Mouse (Mus musculus): ENCODE results near the gene Lta. TPM values are rescaled to one million over a fixed set of nuclear protein-coding genes. Genes with fewer than 3 reads are reported as not detected.

Gene Lta
- polyA plus RNA-seq, 1 experiment from 2014 or later: 0.39 TPM

DNA sequence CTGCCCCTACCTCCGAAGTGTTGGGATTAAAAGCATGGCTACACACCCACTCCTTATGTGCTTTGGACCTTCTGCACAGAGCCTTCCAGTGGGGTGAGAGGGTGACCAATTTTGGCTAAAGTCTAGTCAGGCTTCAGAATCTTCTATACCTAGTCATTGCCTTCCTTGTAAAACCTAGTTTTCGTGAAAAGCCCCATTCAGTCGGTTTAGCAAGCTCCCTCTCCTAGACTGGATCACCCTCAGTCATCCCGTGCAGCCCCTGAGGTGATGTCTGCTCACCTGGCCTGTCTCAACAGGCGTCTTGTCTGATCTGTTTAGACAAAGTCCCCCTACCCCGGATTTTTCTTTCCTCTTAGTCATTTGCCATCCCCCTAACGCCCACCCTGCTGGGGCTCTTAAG, 7.1 kb downstream of the Lta start:
- no peak overlapping the region for H3K9ac ChIP-seq
- ATAC-seq (ENCODE audit: low FRiP score, low read depth): no peak
- no peaks in the 10 kb centered on the region for H3K36me3 ChIP-seq
- WGBS: 75% methylated on average over 7 of the region's 7 CpGs
- H3K4me3 ChIP-seq: no peak overlapping the region
- H3K4me2 ChIP-seq: no peak overlapping the region
- H3K9me3 ChIP-seq: no peaks in the 10 kb centered on the region
- H3K27me3 ChIP-seq: peaks cover 41% of the 10 kb centered on the region
- H3K27ac ChIP-seq (replicated peaks): no peak overlapping the region
- peaks cover 10% of the 10 kb centered on the region for H3K4me1 ChIP-seq (replicated peaks)

DNA sequence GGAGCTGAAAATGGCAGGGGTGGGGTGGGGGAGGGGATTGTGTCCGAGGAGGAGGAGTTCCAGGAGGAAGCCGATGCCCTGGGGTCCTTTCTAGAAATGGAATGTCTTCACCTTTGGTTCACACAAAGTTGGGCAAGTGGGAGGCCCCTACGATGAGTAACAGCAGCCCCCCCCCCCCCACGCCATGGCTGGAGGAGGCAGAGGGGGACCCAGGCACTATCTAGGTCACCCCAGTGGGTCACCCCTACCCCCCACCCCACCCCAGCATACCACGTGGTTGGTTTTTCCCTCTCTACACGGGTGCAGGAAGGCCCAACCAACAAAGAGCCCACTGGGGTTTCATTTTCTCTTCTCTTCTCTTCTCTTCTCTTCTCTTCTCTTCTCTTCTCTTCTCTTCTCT, 8.0 kb downstream of the Lta start:
- no peak for ATAC-seq (ENCODE audit: low FRiP score, low read depth)
- Histone ChIP-seq H3K27ac (replicated peaks) (no peak overlapping the region), H3K27me3 (peaks cover 41% of the 10 kb centered on the region), H3K4me1 (replicated peaks) (peaks cover 10% of the 10 kb centered on the region), H3K4me2 (no peak overlapping the region), H3K9ac (no peak overlapping the region), H3K9me3 (no peaks in the 10 kb centered on the region), H3K36me3 (no peaks in the 10 kb centered on the region), H3K4me3 (no peak overlapping the region)
- 47% methylated on average over 6 of the region's 6 CpGs for WGBS

DNA sequence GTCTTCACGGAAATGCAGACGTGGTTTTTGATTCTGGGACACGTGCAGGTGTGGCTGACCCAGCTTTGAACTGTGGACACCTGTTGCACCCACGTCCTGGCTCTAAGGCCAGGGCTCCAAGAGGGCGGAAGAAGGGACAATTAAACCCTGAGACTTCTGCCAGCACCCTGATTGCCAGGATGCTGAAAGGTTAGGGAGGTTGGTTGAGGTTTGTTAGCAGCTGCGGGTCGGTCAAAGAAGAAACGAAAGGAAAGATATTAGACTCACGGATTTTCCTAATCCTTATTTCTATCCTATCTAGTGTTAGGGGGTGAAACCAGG, 8.9 kb downstream of the Lta start:
- Histone ChIP-seq H3K4me2 (peak overlapping the region; percentile 69), H3K27me3 (peaks cover 35% of the 10 kb centered on the region), H3K27ac (replicated peaks) (no peak overlapping the region), H3K36me3 (no peaks in the 10 kb centered on the region), H3K4me1 (replicated peaks) (peaks cover 10% of the 10 kb centered on the region), H3K9ac (no peak overlapping the region), H3K4me3 (peak overlapping the region; percentile 40), H3K9me3 (no peaks in the 10 kb centered on the region)
- ATAC-seq (ENCODE audit: low FRiP score, low read depth): no peak
- 35% methylated on average over 9 of the region's 9 CpGs for WGBS

DNA sequence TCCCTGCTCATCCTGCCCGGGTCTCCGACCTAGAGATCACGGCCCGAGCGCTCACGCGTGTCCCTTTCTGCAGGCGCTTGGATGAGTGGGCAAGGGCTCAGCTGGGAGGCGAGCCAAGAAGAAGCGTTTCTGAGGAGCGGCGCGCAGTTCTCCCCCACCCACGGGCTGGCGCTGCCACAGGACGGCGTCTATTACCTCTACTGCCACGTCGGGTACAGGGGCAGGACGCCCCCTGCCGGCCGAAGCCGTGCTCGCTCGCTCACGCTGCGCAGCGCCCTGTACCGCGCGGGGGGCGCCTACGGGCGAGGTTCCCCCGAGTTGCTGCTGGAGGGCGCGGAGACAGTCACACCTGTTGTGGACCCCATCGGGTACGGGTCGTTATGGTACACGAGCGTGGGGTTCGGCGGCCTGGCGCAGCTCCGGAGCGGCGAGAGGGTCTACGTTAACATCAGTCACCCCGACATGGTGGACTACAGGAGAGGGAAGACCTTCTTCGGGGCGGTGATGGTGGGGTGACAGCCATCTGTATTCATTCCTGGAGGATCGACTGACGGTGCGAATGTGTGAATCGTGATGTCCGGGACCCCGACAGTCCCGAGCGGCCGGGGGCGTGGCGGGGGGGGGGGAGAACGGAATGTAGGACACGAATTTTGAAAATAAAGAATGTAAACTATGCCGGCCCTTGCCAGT, 9.4 kb downstream of the Lta start:
- H3K4me1 ChIP-seq (replicated peaks): peaks cover 10% of the 10 kb centered on the region
- peak overlapping the region; percentile 40 for H3K4me3 ChIP-seq
- H3K36me3 ChIP-seq: no peaks in the 10 kb centered on the region
- WGBS: 1% methylated on average over 66 of the region's 66 CpGs
- peak; percentile 82 for ATAC-seq (ENCODE audit: low FRiP score, low read depth)
- H3K27ac ChIP-seq (replicated peaks): no peak overlapping the region
- peak overlapping the region; percentile 36; the same call in 1 of the 2 replicates for H3K9ac ChIP-seq
- H3K27me3 ChIP-seq: peaks cover 34% of the 10 kb centered on the region
- peak overlapping the region; percentile 69 for H3K4me2 ChIP-seq
- H3K9me3 ChIP-seq: no peaks in the 10 kb centered on the region

DNA sequence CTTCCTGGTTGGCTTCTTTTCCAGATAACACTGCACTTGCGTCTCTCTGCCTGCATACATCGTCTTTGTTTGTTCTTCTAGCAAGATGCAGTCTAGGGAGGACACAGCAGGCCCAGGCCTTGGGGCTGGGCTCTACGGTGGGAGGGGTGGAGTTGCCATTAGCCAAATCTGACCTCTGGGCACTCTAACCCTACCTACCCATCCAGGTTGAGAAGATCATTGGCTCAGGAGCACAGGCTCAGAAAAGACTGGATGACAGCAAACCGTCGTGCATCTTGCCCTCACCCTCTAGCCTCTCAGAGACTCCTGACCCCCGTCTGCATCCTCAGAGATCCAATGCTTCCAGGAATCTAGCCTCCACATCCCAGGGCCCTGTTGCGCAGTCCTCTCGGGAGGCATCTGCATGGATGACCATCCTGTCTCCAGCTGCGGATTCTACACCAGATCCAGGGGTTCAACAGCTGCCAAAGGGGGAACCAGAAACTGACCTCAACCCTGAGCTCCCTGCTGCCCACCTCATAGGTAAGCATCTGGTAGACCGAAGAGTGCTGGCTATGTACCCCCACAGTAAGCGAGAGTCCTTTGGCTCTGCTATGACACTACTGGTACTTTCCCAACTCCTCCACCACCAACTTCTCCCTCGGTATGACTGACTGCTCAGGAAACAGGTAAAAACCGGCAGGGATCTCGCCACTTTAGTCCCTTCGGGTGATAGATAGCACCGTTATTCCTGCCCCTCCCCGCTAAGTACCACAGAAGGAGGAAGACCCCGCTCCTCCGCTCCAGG, 10.1 kb downstream of the Lta start:
- ATAC-seq (ENCODE audit: low FRiP score, low read depth): peak; percentile 51; the same call in 1 of the 2 replicates
- 43% methylated on average over 19 of the region's 19 CpGs for WGBS

DNA sequence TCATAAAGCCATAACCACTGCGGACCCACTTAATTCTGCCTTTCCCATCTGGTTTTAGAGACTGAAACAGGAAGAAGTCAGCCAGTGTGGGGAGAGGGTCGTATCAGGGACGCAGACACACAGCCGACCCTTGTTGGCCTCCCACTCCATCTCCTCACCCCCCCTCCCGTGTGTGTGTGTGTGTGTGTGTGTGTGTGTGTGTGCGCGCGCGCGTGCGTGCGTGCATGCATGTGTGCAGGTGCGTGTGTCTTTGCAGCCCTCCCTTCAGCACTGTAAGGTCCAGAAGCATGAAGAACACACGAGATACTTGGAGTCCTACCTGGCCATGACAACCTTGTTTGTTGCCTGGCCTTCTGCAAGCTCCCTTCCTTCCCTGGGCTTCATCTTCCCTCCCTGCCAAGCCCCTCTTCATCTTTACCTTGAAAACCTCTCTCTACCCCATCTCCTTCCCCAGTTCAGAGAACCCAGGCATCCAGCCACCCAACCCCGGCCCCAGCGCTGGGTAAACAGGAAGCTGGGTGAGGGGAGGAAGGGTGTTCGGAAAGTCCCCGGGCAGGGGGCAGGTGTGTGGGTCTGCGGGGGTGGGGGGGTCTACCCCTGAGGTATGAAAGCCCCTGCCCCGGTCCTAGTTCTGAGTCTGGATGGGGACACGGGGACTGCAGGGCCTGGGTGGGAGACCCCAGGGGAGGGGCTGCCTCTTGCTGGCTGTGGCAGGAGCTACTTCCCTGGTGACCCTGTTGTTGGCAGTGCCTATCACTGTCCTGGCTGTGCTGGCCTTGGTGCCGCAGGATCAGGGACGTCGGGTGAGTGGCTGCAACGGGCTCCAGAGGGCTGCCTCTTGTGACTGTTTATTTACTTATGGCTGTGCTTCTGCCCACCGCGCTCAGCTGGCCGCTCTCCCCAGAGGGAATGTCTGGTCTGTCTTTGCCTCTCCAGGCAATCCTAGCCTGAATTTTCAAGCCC, 11.0 kb downstream of the Lta start, which contains the start of gene Ltb:
Ltb (plus strand) TSS at position 559 of the 963 bp plus-strand sequence.
- 66% methylated on average over 28 of the region's 28 CpGs for WGBS
- peak within 1 kb of the TSS; percentile 69; the same call in 1 of the 2 replicates for H3K4me2 ChIP-seq
- H3K4me3 ChIP-seq: no peak within 1 kb of the TSS
- H3K9ac ChIP-seq: no peak within 1 kb of the TSS
- H3K36me3 ChIP-seq: no peaks in the 10 kb centered on the region
- ATAC-seq (ENCODE audit: low FRiP score, low read depth): no peak
- H3K27ac ChIP-seq (replicated peaks): no peak within 1 kb of the TSS
- H3K27me3 ChIP-seq: peaks cover 34% of the 10 kb centered on the region
- H3K4me1 ChIP-seq (replicated peaks): peaks cover 10% of the 10 kb centered on the region
- H3K9me3 ChIP-seq: no peaks in the 10 kb centered on the region

More for the DNA sequence above, 10.1 kb downstream of the Lta start:
- Histone ChIP-seq H3K4me1 (replicated peaks) (peaks cover 10% of the 10 kb centered on the region), H3K4me3 (peak overlapping the region; percentile 40), H3K9ac (0 out of 2 replicates have a peak overlapping the region, but pooled peaks have one; percentile 36), H3K36me3 (no peaks in the 10 kb centered on the region), H3K27me3 (peaks cover 34% of the 10 kb centered on the region), H3K9me3 (no peaks in the 10 kb centered on the region), H3K4me2 (peak overlapping the region; percentile 69), H3K27ac (replicated peaks) (no peak overlapping the region)

DNA sequence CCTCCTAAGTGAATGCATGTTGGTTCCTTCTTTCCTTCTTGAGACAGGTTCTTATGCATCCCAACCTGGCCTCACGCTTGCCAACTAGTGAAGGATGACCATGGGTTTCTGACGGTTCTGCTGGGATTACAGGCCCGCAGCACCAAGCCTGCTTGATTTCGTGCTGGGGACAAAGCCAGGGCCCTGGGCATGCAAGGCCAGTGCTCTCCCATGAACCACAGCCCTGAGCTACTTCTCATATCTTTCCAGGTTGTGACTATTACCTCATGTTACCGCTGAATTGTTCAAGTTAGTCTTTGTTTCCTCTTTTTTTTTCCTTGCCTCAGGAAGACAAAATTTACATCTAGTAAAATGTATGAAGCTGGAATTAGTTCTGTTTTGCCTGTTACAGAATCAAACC, 12.2 kb downstream of the Lta start:
- no peaks in the 10 kb centered on the region for H3K36me3 ChIP-seq
- 80% methylated on average over 5 of the region's 5 CpGs for WGBS
- no peak overlapping the region for H3K9ac ChIP-seq
- H3K4me3 ChIP-seq: no peak overlapping the region
- H3K27me3 ChIP-seq: peaks cover 34% of the 10 kb centered on the region
- no peak for ATAC-seq (ENCODE audit: low FRiP score, low read depth)
- H3K4me2 ChIP-seq: no peak overlapping the region
- H3K27ac ChIP-seq (replicated peaks): no peak overlapping the region
- peaks cover 10% of the 10 kb centered on the region for H3K4me1 ChIP-seq (replicated peaks)
- H3K9me3 ChIP-seq: no peaks in the 10 kb centered on the region

DNA sequence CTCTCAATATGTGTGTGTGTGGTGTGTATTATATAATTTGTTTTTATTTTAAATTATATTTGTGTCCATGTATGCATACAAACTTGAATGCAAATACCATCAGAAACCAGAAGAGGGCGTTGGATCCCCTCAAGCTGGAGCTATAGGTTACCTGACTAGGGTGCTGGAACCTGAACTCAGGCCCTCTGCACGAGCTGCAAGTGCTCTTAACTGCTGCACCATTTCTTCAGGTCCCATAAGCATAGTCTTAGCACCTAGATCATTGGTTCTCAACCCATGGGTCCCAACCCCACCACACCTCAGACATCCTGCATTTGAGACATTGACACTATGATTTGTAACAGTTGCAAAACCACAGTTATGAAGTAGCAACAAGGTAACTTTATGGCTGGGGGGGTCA, 13.4 kb downstream of the Lta start:
- no peak overlapping the region for H3K4me2 ChIP-seq
- H3K4me3 ChIP-seq: no peak overlapping the region
- H3K36me3 ChIP-seq: no peaks in the 10 kb centered on the region
- H3K27me3 ChIP-seq: peaks cover 28% of the 10 kb centered on the region
- no peak overlapping the region for H3K9ac ChIP-seq
- H3K27ac ChIP-seq (replicated peaks): no peak overlapping the region
- peaks cover 10% of the 10 kb centered on the region for H3K4me1 ChIP-seq (replicated peaks)
- WGBS: 74% methylated on average over 2 of the region's 2 CpGs
- no peak for ATAC-seq (ENCODE audit: low FRiP score, low read depth)
- no peaks in the 10 kb centered on the region for H3K9me3 ChIP-seq

DNA sequence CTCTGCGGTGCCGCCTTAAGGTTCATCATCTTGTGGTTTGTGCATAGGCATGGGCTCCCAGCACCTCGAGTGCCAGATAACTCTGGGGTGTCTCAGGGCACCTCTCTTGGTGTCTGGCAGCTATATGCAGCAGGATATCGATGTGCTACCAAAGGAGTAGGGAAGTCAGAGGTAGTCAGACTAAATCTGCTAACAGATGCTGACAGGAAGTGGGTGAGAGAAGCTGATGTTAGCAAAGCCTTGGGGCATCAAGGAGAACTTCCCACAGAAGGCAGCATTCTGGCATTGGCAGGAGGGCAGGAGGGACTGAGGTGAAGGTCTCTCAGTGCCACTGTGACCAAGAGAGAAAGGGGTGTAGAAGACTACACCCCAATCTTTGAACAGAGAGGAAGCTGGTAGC, 15.1 kb downstream of the Lta start:
- peaks cover 14% of the 10 kb centered on the region for H3K27me3 ChIP-seq
- ATAC-seq (ENCODE audit: low FRiP score, low read depth): no peak
- no peak overlapping the region for H3K4me3 ChIP-seq
- WGBS: 79% methylated on average over 4 of the region's 4 CpGs
- no peaks in the 10 kb centered on the region for H3K9me3 ChIP-seq
- no peak overlapping the region for H3K9ac ChIP-seq
- H3K4me1 ChIP-seq (replicated peaks): peaks cover 7% of the 10 kb centered on the region
- H3K36me3 ChIP-seq: no peaks in the 10 kb centered on the region
- H3K27ac ChIP-seq (replicated peaks): no peak overlapping the region
- no peak overlapping the region for H3K4me2 ChIP-seq

GRCm38 (mm10) chr17:35189186-35189585, 16.0 kb downstream of the Lta start:
- Histone ChIP-seq H3K9ac (no peak overlapping the region), H3K9me3 (no peaks in the 10 kb centered on the region), H3K4me1 (replicated peaks) (peaks cover 7% of the 10 kb centered on the region), H3K27ac (replicated peaks) (no peak overlapping the region), H3K27me3 (peaks cover 4% of the 10 kb centered on the region), H3K4me3 (no peak overlapping the region), H3K36me3 (no peaks in the 10 kb centered on the region), H3K4me2 (no peak overlapping the region)
- ATAC-seq (ENCODE audit: low FRiP score, low read depth): no peak
- 92% methylated on average over 1 of the region's 1 CpGs for WGBS

DNA sequence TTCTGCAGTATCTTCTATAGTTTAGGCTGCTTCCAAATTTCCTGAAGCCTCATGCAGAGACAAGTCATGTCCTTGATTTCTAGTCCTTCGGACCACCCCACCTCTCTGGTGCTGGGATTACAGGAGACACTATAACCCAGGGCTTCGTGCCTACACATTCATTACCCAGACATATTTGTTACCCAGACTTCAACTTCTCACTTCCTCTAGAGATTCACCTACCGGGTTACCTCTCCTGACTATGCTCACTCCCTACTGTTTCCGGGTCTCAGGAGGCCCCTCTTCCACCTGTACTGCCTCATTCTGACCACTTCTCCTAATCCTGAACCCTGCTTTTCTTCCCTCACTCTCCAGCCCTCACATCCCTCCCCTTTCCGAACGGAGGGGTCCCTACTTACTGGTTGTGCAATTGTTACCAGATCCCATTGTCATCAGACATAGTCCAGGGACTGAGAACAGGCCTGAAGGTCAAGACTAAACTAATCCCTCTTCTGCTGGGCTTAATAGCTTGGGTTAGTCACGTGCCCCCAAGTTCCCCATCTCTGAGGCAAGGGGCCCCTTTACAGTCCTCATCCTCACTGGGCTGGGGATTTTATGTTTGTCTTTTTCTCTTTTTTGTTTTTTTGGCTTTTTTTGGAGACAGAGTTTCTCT, 17.1 kb downstream of the Lta start, which contains the start of gene Lst1:
Lst1 (minus strand) TSS at position 481 of the 652 bp plus-strand sequence.
- H3K4me2 ChIP-seq: no peak within 1 kb of the TSS
- H3K4me1 ChIP-seq (replicated peaks): peaks cover 7% of the 10 kb centered on the region
- 74% methylated on average over 7 of the region's 7 CpGs for WGBS
- H3K9ac ChIP-seq: no peak within 1 kb of the TSS
- H3K36me3 ChIP-seq: no peaks in the 10 kb centered on the region
- no peaks in the 10 kb centered on the region for H3K27me3 ChIP-seq
- ATAC-seq (ENCODE audit: low FRiP score, low read depth): no peak
- no peaks in the 10 kb centered on the region for H3K9me3 ChIP-seq
- H3K4me3 ChIP-seq: no peak within 1 kb of the TSS
- H3K27ac ChIP-seq (replicated peaks): no peak within 1 kb of the TSS
